Mouse (Mus musculus): ENCODE measurements at regions not wholly inside any gene's neighbourhood (a gene's known extent, or its start where the extent isn't known, plus 50 kb on each side); places are given as distances from the start of the nearest gene placed in this dataset.

DNA sequence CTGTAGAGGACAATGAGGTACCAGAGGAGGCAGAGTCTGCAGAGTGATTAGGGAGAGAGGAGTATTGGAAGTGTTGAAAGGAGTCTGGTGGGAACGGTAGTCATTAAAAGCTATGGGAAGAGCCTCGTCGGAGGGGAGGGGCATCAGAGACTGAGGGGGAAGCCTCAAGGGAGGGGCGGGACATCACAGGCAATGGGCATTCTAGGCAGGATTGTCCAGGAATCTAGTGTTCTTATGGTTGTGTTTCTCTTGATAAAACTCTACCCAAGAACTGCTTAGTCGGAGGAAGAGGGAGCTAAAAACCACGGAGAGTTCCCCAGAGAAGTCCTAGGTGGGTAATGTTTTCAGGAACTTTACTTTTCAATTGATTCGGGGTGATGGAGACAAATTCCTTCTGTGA, 90.2 kb downstream of the Sec23ip start:
- no peak for DNase-seq (ENCODE audit: low read depth)
- TF ChIP-seq POLR2A (IDR thresholded peaks at IDR 0.05; ENCODE audit: borderline replicate concordance, extremely low read depth, insufficient read depth, insufficient read length, poor library complexity, severe bottlenecking) (no peak), CTCF (IDR thresholded peaks at IDR 0.05; ENCODE audit: borderline replicate concordance, extremely low read depth, insufficient read depth, insufficient read length) (no peak)

DNA sequence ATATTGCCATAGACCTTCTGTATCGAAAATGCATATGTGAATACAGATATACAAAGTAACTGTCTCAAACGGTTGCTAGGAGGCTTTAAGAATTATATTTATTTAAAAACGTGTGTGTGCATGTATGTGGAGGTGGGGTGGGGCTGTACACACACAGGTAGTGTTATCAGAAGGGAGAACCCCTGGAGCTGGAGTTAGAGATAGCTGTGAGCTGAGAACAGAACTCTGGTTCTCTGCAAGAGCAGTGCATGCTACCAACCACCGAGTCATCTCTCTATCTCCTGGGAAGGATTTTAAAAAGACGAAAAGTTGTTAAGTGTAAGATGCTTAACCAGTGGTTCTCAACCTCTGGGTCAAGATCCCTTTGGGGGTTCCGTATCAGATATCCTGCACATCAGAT, 91.7 kb downstream of the Sec23ip start:
- TF ChIP-seq POLR2A (IDR thresholded peaks at IDR 0.05; ENCODE audit: borderline replicate concordance, extremely low read depth, insufficient read depth, insufficient read length, poor library complexity, severe bottlenecking) = no peak
- DNase-seq (ENCODE audit: low read depth) = no peak

DNA sequence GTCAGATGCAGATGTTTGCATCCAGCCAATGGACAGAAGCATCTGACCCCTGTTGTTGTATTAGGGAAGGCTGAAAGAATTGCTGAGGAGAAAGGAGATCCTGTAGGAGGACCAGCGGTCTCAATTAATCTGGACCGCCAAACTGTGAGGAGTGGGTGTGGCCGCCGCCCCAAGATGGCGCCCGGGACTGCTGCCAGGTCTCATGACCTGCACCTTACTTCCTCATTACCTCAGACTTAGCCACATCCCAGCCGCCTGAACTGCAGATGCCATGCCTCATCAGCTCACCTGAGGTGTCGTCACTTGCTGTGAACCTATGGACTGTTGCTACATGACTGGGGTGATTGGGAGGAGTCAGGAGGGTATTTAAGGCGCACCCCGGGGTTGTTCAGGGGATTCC, 97.8 kb downstream of the Sec23ip start:
- TF ChIP-seq CTCF (IDR thresholded peaks at IDR 0.05; ENCODE audit: borderline replicate concordance, extremely low read depth, insufficient read depth, insufficient read length) (no peak), POLR2A (IDR thresholded peaks at IDR 0.05; ENCODE audit: borderline replicate concordance, extremely low read depth, insufficient read depth, insufficient read length, poor library complexity, severe bottlenecking) (no peak)
- no peak for DNase-seq (ENCODE audit: low read depth)

- TF ChIP-seq CTCF (IDR thresholded peaks at IDR 0.05; ENCODE audit: borderline replicate concordance, extremely low read depth, insufficient read depth, insufficient read length) = no peak
- TF ChIP-seq POLR2A (IDR thresholded peaks at IDR 0.05; ENCODE audit: borderline replicate concordance, extremely low read depth, insufficient read depth, insufficient read length, poor library complexity, severe bottlenecking) = no peak
These were observed 98.8 kb downstream of the Sec23ip start for GRCm38 (mm10) chr7:128843576-128843975.

GRCm38 (mm10) chr7:128849261-128849660, 104.5 kb downstream of the Sec23ip start:
- peak; percentile 50 for DNase-seq (ENCODE audit: low read depth)
- TF ChIP-seq CTCF (IDR thresholded peaks at IDR 0.05; ENCODE audit: borderline replicate concordance, extremely low read depth, insufficient read depth, insufficient read length) (no peak), POLR2A (IDR thresholded peaks at IDR 0.05; ENCODE audit: borderline replicate concordance, extremely low read depth, insufficient read depth, insufficient read length, poor library complexity, severe bottlenecking) (no peak)

More at GRCm38 (mm10) chr7:128843576-128843975, 98.8 kb downstream of the Sec23ip start:
- DNase-seq (ENCODE audit: low read depth) = no peak

DNA sequence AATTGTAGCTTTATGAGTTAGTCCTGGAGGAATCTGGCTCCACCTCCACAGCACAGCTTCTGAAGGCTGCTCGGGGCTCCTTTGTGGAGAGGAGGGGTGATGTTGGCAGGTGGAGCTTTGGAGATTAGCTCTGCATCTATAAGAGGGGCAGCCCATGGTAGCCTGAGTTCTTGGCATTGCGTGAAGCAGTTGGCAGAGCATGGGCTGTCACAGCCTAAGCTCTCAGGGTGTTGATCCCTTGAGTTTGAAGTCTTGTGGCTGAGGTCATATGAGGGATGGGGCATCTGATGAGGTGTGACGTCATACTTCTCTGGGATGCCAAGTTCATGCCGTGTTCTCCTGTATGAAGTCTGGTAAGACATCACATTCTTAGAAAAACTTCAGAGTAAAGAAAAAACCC, 109.5 kb downstream of the Sec23ip start:
- peak; percentile 82 for DNase-seq (ENCODE audit: low read depth)
- no peak for TF ChIP-seq CTCF (IDR thresholded peaks at IDR 0.05; ENCODE audit: borderline replicate concordance, extremely low read depth, insufficient read depth, insufficient read length)
- no peak for TF ChIP-seq POLR2A (IDR thresholded peaks at IDR 0.05; ENCODE audit: borderline replicate concordance, extremely low read depth, insufficient read depth, insufficient read length, poor library complexity, severe bottlenecking)

GRCm38 (mm10) chr7:128854690-128855343, 110.1 kb downstream of the Sec23ip start:
- peak; percentile 81 for DNase-seq (ENCODE audit: low read depth)
- TF ChIP-seq CTCF (IDR thresholded peaks at IDR 0.05; ENCODE audit: borderline replicate concordance, extremely low read depth, insufficient read depth, insufficient read length) (no peak), POLR2A (IDR thresholded peaks at IDR 0.05; ENCODE audit: borderline replicate concordance, extremely low read depth, insufficient read depth, insufficient read length, poor library complexity, severe bottlenecking) (no peak)

DNA sequence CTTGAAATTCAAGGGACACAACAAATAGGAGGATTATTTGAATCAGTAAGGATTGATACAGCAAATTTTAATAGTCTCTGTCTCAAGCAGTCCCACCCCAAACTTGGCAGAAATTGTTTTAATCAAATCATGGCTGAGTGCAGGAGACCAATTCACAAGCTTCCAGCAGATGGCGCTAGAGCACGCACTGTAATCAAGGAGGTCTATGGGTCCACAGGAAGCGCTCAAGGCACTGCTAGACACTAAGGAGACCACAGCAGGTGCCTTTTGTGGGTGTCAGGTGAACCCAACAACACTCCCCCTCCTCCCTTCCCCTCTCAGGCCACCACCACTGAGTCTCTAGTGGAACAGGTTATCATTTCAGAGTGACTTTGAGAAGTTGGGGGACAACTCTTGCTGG, 115.4 kb downstream of the Sec23ip start:
- no peak for TF ChIP-seq POLR2A (IDR thresholded peaks at IDR 0.05; ENCODE audit: borderline replicate concordance, extremely low read depth, insufficient read depth, insufficient read length, poor library complexity, severe bottlenecking)
- TF ChIP-seq CTCF (IDR thresholded peaks at IDR 0.05; ENCODE audit: borderline replicate concordance, extremely low read depth, insufficient read depth, insufficient read length) = peak; percentile 93
- DNase-seq (ENCODE audit: low read depth) = peak; percentile 87

DNA sequence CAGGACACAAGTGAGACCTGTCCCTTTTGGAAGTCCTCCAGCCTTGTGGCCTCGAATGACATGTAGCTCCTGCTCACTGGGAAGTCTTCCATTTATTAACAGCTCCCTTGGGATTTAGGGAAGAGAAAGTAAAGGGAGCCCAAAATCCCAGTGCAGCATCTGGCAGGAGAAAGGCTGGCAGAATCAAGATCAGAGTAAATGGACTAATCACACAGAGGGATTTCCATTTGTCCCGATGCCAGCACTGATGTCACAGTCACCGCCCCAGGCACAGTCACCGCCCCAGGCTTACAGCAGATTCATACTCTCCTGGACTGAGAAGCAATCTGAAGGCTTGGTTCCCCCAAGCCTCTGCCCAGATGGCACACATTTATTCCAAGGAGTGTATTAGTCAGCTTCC, 116.0 kb downstream of the Sec23ip start:
- DNase-seq (ENCODE audit: low read depth) = peak; percentile 84
- TF ChIP-seq POLR2A (IDR thresholded peaks at IDR 0.05; ENCODE audit: borderline replicate concordance, extremely low read depth, insufficient read depth, insufficient read length, poor library complexity, severe bottlenecking) = no peak
- TF ChIP-seq CTCF (IDR thresholded peaks at IDR 0.05; ENCODE audit: borderline replicate concordance, extremely low read depth, insufficient read depth, insufficient read length) = no peak

- DNase-seq (ENCODE audit: low read depth) = no peak
- TF ChIP-seq POLR2A (IDR thresholded peaks at IDR 0.05; ENCODE audit: borderline replicate concordance, extremely low read depth, insufficient read depth, insufficient read length, poor library complexity, severe bottlenecking) = no peak
- TF ChIP-seq CTCF (IDR thresholded peaks at IDR 0.05; ENCODE audit: borderline replicate concordance, extremely low read depth, insufficient read depth, insufficient read length) = no peak
These were observed 116.6 kb downstream of the Sec23ip start for GRCm38 (mm10) chr7:128861376-128861775.

DNA sequence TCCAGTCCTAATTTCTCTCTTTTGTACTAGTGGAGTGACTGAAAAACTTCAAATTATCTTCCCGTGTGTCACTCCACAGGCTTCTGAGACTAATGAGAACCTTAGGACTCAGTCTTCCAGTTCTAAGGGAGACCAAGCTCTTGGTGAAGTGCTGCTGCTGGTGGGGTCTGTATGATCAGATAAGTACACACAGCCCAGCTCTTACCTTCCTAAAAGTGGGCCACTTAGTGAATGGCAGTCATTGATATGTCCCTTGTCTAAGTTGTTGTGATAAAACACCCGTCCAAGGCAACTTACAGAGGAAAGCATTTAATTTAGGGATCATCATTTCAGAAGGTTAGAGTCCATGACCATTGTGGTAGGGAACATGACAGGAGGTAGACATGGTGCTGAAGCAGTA, 124.1 kb downstream of the Sec23ip start:
- TF ChIP-seq CTCF (IDR thresholded peaks at IDR 0.05; ENCODE audit: borderline replicate concordance, extremely low read depth, insufficient read depth, insufficient read length) (no peak), POLR2A (IDR thresholded peaks at IDR 0.05; ENCODE audit: borderline replicate concordance, extremely low read depth, insufficient read depth, insufficient read length, poor library complexity, severe bottlenecking) (no peak)

GRCm38 (mm10) chr7:128884015-128884414, 139.3 kb downstream of the Sec23ip start:
- TF ChIP-seq CTCF (IDR thresholded peaks at IDR 0.05; ENCODE audit: borderline replicate concordance, extremely low read depth, insufficient read depth, insufficient read length) (peak; percentile 34; the same call in 1 of the 2 replicates), POLR2A (IDR thresholded peaks at IDR 0.05; ENCODE audit: borderline replicate concordance, extremely low read depth, insufficient read depth, insufficient read length, poor library complexity, severe bottlenecking) (no peak)
- peak; percentile 11 for DNase-seq (ENCODE audit: low read depth)

More for the DNA sequence above, 124.1 kb downstream of the Sec23ip start:
- DNase-seq (ENCODE audit: low read depth) = no peak
